Mouse (Mus musculus) olfactory bulb, adult 2 months (tissue): ENCODE results near the gene Sptbn4. TPM values are rescaled to one million over a fixed set of nuclear protein-coding genes. Genes with fewer than 3 reads are reported as not detected.

Experiments
- H3K27ac ChIP-seq: fragments of 200-500 bp; 2 replicates; pipeline ENCODE4 v1.5.1; 2012; ENCODE audit warnings: low read depth, low read length; ENCODE audit not compliant: insufficient read depth
- H3K4me1 ChIP-seq: fragments of 200-500 bp; 2 replicates; pipeline ENCODE4 v1.6.1; 2012; ENCODE audit warnings: low read length; ENCODE audit not compliant: control insufficient read depth, insufficient read depth
- H3K4me3 ChIP-seq: fragments of 200-500 bp; 2 replicates; pipeline ENCODE4 v1.5.1; 2012; ENCODE audit warnings: mild to moderate bottlenecking, low read depth, low read length, moderate library complexity; ENCODE audit not compliant: insufficient read depth
- CTCF ChIP-seq: fragments of 200-500 bp; IDR thresholded peaks from 2 replicates; pipeline ENCODE4 v1.5.1; 2012; ENCODE audit warnings: low read depth, mild to moderate bottlenecking, low read length, moderate library complexity; ENCODE audit not compliant: insufficient read depth
- POLR2A ChIP-seq: fragments of 200-500 bp; IDR thresholded peaks from 2 replicates; pipeline ENCODE4 v1.6.1; 2012; ENCODE audit warnings: mild to moderate bottlenecking, low read depth, low read length, moderate library complexity; ENCODE audit not compliant: insufficient read depth
- WGBS: fragments of 180-500 bp; shearing (Covaris S2); methylation state at CpG from one replicate; pipeline ENCODE4 v1.1.7; 2018; 5-methylcytosine and 5-hydroxymethylcytosine counted together
- polyA plus RNA-seq: library from polyadenylated mRNA; stranded (reverse); fragments of >200 nt; gene quantifications from 2 replicates; pipeline ENCODE4 v1.2.4, GENCODE M21; 2012; ENCODE audit warnings: low replicate concordance; ENCODE audit not compliant: missing spikeins, insufficient read depth, insufficient read length

The Sptbn4 gene
- polyA plus RNA-seq, 1 experiment = not detected

DNA sequence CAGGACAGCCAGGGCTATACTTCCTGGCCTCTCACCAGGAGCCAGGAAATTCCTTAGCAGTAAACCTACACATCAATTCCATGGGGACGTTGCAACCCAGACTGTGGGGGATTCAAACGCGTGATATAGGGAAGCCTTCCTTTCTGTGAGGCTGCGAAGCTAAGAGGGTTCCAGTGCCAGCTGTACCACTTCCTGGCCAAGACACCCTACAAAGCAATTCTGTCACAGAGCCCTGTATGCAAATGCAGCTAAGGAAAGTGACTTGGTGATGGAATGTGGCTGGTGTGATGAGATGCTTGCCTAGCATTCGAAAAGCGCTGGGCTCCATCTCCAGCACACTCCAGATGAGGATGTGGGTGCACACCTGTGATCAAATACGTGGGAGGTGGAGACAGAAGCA, 46.9 kb downstream of the Sptbn4 start:
- Histone ChIP-seq H3K4me1 (peaks cover 7% of the 10 kb centered on the region), H3K4me3 (no peak overlapping the region), H3K27ac (no peak overlapping the region)
- TF ChIP-seq CTCF (no peak), POLR2A (no peak)
- WGBS = 80% methylated on average over 7 of the region's 7 CpGs

DNA sequence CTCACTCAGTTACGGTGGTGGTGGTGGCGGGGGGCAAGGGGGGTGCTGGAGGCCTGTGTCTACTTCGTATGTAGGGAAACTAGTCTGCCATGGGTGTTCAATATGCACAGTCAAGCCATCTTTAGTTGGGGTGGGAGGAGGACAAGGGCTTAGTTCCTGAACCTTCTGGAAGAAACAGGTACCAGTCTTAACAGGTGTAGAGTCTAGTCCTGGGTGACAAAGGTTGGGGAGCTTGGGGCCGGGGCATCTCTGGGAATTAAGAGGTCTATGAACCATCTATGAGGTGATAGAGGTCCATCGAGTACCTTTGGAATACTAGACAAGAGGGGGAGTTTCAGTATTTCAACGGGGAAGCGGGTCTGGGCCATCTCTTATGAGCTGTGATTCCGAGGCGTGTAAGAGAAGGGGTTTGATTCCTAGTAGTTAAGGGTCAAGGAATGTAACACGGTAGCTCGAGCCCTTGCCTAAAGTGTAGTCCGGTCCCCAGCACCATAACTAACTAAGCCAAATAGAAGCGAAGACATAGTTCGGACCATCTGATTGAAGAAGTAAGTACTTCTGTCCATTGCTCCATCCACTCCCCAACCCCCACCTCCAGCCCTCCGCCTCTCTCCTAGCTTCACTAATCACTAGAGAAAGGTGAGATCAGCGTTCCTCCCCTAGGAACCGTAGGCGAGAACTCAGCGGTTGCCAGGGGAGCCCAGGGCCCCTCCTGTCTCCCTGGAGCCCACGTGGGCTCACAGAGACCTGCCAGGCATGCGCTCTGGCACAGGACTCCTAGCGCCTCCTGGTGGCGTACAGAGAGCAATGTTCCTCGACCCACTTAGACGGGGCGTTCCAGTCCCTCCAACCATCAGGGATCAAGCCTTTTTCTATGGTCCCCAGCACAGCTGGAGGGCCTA, 50.2 kb downstream of the Sptbn4 start:
- peak; percentile 16; the same call in 1 of the 2 replicates for TF ChIP-seq POLR2A
- peak; percentile 84 for TF ChIP-seq CTCF
- Histone ChIP-seq H3K4me3 (peak overlapping the region; percentile 90), H3K4me1 (peaks cover 9% of the 10 kb centered on the region), H3K27ac (peak overlapping the region; percentile 63; the same call in 1 of the 2 replicates)
- WGBS = 20% methylated on average over 26 of the region's 26 CpGs

GRCm38 (mm10) chr7:27396184-27397047, 51.1 kb downstream of the Sptbn4 start:
- Histone ChIP-seq H3K4me3 (peak overlapping the region; percentile 90), H3K27ac (peak overlapping the region; percentile 82), H3K4me1 (peaks cover 9% of the 10 kb centered on the region)
- 2% methylated on average over 52 of the region's 68 CpGs for WGBS
- no peak; the same call in 1 of the 2 replicates for TF ChIP-seq POLR2A
- peak; percentile 33; the same call in 1 of the 2 replicates for TF ChIP-seq CTCF

DNA sequence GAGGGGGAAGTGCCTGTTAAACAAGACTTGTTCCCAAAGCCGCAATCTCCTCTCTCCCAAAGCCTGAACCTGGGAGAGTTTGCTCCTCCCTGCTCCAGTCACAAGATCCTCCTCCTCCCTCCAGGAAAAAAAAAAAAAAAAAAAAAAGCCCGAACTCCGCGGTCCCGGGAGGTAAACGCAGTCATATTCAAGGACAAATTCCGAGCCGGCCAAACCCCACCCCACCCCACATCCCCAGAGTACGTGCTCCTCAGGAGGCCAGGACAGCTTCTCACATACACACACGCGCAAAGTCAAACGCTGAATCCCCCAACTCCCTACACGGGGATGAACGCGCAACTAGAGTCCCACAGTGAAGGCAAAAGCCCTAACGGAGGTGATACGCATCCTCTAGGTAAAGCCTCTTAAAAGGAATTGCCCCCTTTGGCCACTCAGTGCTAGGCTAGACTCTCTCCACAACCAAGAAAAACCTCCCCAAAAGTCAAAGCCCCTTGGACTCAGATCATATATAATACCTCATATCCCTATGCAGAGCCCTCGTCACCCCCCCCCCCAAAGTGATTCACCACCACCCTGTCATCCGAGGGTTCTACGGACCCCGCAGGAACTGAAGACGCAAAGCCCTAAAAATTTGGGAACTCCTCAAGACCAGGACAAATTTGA, 51.8 kb downstream of the Sptbn4 start:
- Histone ChIP-seq H3K4me1 (peaks cover 9% of the 10 kb centered on the region), H3K4me3 (peak overlapping the region; percentile 90), H3K27ac (peak overlapping the region; percentile 82)
- WGBS = 2% methylated on average over 22 of the region's 22 CpGs
- TF ChIP-seq POLR2A (0 out of 2 replicates have a peak, but pooled peaks have one; percentile 29), CTCF (no peak)

DNA sequence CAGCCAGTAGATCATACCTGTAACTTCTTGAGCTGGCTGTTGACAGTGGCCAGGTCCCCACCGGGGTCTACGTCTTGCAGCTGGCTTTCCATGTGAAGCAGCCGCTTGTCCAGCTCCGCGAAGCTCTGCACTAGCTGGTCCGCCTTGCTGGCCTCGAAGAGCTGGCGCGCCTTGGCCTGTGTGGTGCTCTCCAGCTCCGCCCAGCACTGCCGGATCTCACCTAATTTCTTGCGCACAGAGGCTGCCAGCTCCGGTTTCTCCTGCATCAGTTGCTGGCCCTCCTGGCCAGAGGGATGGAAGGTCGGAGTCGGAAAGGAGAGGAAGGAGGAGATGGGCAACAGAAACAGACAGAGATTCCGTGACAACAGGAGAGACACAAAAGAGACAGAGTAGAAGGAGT, 56.1 kb downstream of the Sptbn4 start:
- H3K4me1 ChIP-seq = peaks cover 6% of the 10 kb centered on the region
- no peak overlapping the region for H3K4me3 ChIP-seq
- whole genome bisulfite sequencing = 53% methylated on average over 16 of the region's 16 CpGs
- TF ChIP-seq POLR2A (no peak), CTCF (no peak)
- no peak overlapping the region for H3K27ac ChIP-seq

- peaks cover 3% of the 10 kb centered on the region for H3K4me1 ChIP-seq
- no peak overlapping the region for H3K4me3 ChIP-seq
- TF ChIP-seq CTCF (no peak), POLR2A (no peak)
- WGBS = 58% methylated on average over 6 of the region's 6 CpGs
- no peak overlapping the region for H3K27ac ChIP-seq
Observed at GRCm38 (mm10) chr7:27389213-27389612, 58.3 kb downstream of the Sptbn4 start.

GRCm38 (mm10) chr7:27384731-27385130, 62.8 kb downstream of the Sptbn4 start:
- WGBS = 28% methylated on average over 4 of the region's 4 CpGs
- TF ChIP-seq POLR2A (no peak), CTCF (peak; percentile 75)
- Histone ChIP-seq H3K27ac (no peak overlapping the region), H3K4me1 (no peaks in the 10 kb centered on the region), H3K4me3 (no peak overlapping the region)

DNA sequence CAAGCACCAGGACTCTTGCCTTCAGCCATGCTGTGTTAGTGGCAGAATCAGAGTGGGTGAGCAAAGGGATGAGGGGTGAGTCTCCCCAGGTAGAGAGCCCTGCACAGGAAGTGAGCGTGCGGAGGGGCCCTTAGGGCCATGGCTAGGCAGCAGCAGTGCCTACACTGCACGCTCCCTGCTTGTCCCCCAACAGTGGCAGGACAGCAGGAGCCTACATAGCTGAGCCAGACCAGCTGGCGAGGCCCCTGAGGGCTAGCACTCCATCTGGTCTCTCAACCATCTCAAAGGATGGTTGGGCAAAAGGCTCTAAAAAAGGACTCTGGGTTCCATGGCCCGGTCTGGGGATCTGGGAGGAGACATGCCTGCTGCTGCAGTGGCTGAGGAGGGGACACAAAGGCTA, 63.4 kb downstream of the Sptbn4 start:
- TF ChIP-seq POLR2A = no peak
- TF ChIP-seq CTCF = no peak
- Histone ChIP-seq H3K4me1 (no peaks in the 10 kb centered on the region), H3K27ac (no peak overlapping the region), H3K4me3 (no peak overlapping the region)
- WGBS = 93% methylated on average over 5 of the region's 5 CpGs

DNA sequence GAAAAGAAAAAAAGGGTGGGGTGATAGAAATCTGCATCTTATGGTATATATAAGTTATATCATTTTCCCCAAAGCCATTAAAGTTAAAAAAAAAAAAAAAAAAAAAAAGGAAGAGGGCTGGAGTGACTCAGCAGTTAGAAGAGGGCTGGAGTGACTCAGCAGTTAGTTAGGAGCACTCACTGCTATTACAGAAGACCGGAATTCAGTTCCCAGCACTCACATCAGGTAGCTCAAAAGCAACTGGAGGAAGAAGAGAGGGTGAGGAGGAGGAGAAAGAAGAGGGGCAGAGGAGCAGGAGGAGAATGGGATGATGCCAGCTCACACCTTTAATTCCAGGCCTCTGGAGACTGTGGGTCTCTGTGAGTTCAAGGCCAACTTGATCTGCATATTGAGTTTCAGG, 64.3 kb downstream of the Sptbn4 start:
- H3K4me1 ChIP-seq = no peaks in the 10 kb centered on the region

More for the DNA sequence above, 64.3 kb downstream of the Sptbn4 start:
- TF ChIP-seq POLR2A (no peak), CTCF (no peak)
- H3K27ac ChIP-seq = no peak overlapping the region
- no peak overlapping the region for H3K4me3 ChIP-seq
- WGBS = 83% methylated on average over 1 of the region's 1 CpGs
